Mouse (Mus musculus): ENCODE measurements around the gene Opa3.

- TF ChIP-seq POLR2A (IDR thresholded peaks at IDR 0.05; ENCODE audit: borderline replicate concordance, extremely low read depth, insufficient read depth, insufficient read length, poor library complexity, severe bottlenecking) (no peak), CTCF (IDR thresholded peaks at IDR 0.05; ENCODE audit: borderline replicate concordance, extremely low read depth, insufficient read depth, insufficient read length) (no peak)
Observed at GRCm38 (mm10) chr7:19180862-19181429, 47.2 kb upstream of the Opa3 start.

All from brain, embryonic 14.5 days (tissue).